Mouse (Mus musculus) liver, adult 2 months (tissue): ENCODE measurements around the gene Rarres1.

Experiments used
- CTCF ChIP-seq: fragments of 200-500 bp; IDR thresholded peaks from 2 replicates; pipeline ENCODE4 v1.5.1; 2011; ENCODE audit warnings: low read depth, low read length, control low read depth
- POLR2A ChIP-seq: fragments of 200-500 bp; IDR thresholded peaks from 2 replicates; pipeline ENCODE4 v1.6.1; 2011; ENCODE audit warnings: low read length, control low read depth; ENCODE audit not compliant: insufficient read depth; ENCODE audit errors: extremely low read depth

DNA sequence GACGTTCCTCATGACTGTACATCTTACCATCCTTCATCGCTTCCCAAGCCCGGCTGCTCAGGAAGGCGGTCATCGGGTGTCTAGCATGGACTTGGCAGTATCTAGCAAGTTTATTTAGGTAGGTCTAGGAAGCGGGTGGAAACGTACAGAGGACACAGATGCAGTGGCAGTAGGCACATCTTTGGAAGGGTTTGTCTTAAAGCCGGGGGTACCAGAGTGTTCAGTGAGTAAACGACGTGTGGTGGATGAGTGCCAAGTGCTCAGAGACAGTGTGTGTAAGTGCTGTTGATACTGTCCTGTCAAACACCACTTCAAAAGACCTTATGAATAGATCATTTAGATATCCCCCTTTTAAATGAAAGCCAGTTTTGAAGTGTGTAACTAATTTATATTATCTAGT, 52.7 kb downstream of the Rarres1 start:
- no peak for TF ChIP-seq POLR2A
- no peak for TF ChIP-seq CTCF
